Mouse (Mus musculus) ES-Bruce4 (cell line): ENCODE measurements around the gene Dnah14.

ENCODE experiments used
- CTCF ChIP-seq: IDR thresholded peaks from one replicate; pipeline ENCODE4 v1.8.1; 2011; ENCODE audit warnings: low read depth, low read length
- POLR2A ChIP-seq: IDR thresholded peaks from one replicate; pipeline ENCODE4 v1.8.1; 2011; ENCODE audit warnings: low read length; ENCODE audit not compliant: insufficient read depth

DNA sequence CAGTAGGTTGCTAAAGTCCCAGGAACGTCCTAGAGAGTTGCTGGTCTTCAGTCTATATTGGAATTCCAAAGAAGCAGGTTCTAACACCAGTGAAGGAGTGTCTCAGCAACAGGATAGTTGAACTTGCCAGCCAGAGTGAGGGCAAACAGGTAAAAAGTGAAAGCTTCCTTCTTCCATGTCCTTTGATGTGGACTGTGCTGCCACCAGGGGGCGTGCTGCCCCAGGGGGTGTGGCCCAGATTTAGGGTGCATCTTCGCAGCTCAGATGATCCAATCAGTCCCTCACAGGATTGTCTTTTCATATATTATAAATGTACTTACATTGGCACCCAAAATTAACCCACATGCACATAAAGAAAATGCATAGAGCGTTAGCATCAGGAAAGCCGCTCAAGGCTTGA, 41.0 kb downstream of the Dnah14 start:
- peak; percentile 92 for TF ChIP-seq CTCF
- no peak for TF ChIP-seq POLR2A
